Mouse (Mus musculus) spleen, adult 2 months (tissue): ENCODE results near the gene Pdzd9.

ENCODE experiments used
- CTCF ChIP-seq: fragments of 200-500 bp; IDR thresholded peaks from 2 replicates; pipeline ENCODE4 v1.5.1; 2011; ENCODE audit warnings: mild to moderate bottlenecking, inconsistent platforms; ENCODE audit not compliant: insufficient read depth, insufficient read length, insufficient replicate concordance; ENCODE audit errors: extremely low read depth
- POLR2A ChIP-seq: fragments of 200-500 bp; IDR thresholded peaks from 2 replicates; pipeline ENCODE4 v1.6.1; 2011; ENCODE audit warnings: low read depth, low read length, inconsistent platforms

DNA sequence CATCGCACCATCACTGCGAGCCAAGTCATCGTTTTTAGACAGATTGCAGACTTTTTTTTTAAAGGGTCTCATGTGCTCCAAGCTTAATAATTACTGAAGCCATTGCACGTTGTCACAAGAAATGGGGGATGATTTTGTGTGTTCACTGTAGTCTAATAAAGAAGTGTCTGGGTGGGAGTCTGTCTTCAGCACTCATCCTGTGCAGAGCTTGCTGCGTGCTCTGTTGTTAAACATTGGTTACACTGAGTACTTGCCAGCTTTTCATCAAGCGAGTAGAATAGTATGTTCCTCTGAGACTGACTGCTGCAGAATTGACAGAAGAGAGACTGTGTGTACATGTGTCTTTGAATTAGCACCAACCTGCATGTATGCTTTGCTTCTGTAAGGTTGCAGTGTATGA lies 15.1 kb upstream of the Pdzd9 start:
- no peak for TF ChIP-seq POLR2A
- TF ChIP-seq CTCF: no peak
